Mouse (Mus musculus) C2C12 (cell line): ENCODE results near the gene Cacna2d1.

Experiments used
- CEBPB ChIP-seq: IDR thresholded peaks from one replicate; pipeline ENCODE4 v1.6.1; 2011; ENCODE audit warnings: low read depth, mild to moderate bottlenecking, control low read depth, moderate library complexity
- CTCF ChIP-seq: IDR thresholded peaks from one replicate; pipeline ENCODE4 v1.5.1; 2011; ENCODE audit not compliant: control insufficient read depth, insufficient read depth, insufficient read length
- MAX ChIP-seq: IDR thresholded peaks from one replicate; pipeline ENCODE4 v1.6.1; 2011; ENCODE audit warnings: mild to moderate bottlenecking, control low read depth
- MYOG ChIP-seq: IDR thresholded peaks from one replicate; pipeline ENCODE4 v1.6.1; 2011; ENCODE audit not compliant: control insufficient read depth, insufficient read length; ENCODE audit errors: extremely low read depth
- USF1 ChIP-seq: IDR thresholded peaks from one replicate; pipeline ENCODE4 v1.6.1; 2011; ENCODE audit warnings: low read depth, mild to moderate bottlenecking, control low read depth, moderate library complexity

- TF ChIP-seq CTCF (no peak), MAX (no peak), USF1 (no peak), MYOG (no peak), CEBPB (no peak)
Observed at GRCm38 (mm10) chr5:16299631-16300030, 365.1 kb downstream of the Cacna2d1 start.
